Mouse (Mus musculus) intestine, embryonic 14.5 days (tissue): Measurements from ENCODE around the gene Ttn. TPM values are rescaled to one million over a fixed set of nuclear protein-coding genes. Genes with fewer than 3 reads are reported as not detected.

ENCODE experiments used
- ATAC-seq: fragments of 200-750 bp; cut with Nextera tagmentation; replicated peaks from 2 replicates; pipeline ENCODE4 v1.8.0; 2017; ENCODE audit warnings: low read depth, moderate number of reproducible peaks, moderate TSS enrichment, moderate library complexity; ENCODE audit not compliant: low FRiP score, low TSS enrichment
- DNase-seq: peaks from one replicate; pipeline ENCODE4 v3.0.0-alpha.2; 2018; ENCODE audit warnings: low spot score
- H3K27ac ChIP-seq: fragments of 300-500 bp; sonication (generic); 2 replicates; pipeline ENCODE4 v1.5.1; 2014; ENCODE audit warnings: low read depth, mild to moderate bottlenecking, control low read depth
- H3K27me3 ChIP-seq: fragments of 300-500 bp; sonication (generic); replicated peaks from 2 replicates; pipeline ENCODE4 v1.6.1; 2014; ENCODE audit warnings: low read length, control low read depth; ENCODE audit not compliant: control insufficient read depth, insufficient read depth
- H3K36me3 ChIP-seq: fragments of 300-500 bp; sonication (generic); 2 replicates; pipeline ENCODE4 v1.6.1; 2014; ENCODE audit warnings: low read length, control low read depth; ENCODE audit not compliant: control insufficient read depth, insufficient read depth
- H3K4me1 ChIP-seq: fragments of 300-500 bp; sonication (generic); replicated peaks from 2 replicates; pipeline ENCODE4 v1.6.1; 2014; ENCODE audit warnings: low read length, control low read depth, mixed read lengths; ENCODE audit not compliant: control insufficient read depth, insufficient read depth
- H3K4me2 ChIP-seq: fragments of 300-500 bp; sonication (generic); 2 replicates; pipeline ENCODE4 v1.6.1; 2014; ENCODE audit warnings: low read length
- H3K4me3 ChIP-seq: fragments of 300-500 bp; sonication (generic); 2 replicates; pipeline ENCODE4 v1.5.1; 2014; ENCODE audit warnings: low read depth, low read length, control low read depth, mixed read lengths
- H3K9ac ChIP-seq: fragments of 300-500 bp; sonication (generic); 2 replicates; pipeline ENCODE4 v1.6.1; 2014; ENCODE audit warnings: mild to moderate bottlenecking, low read length
- H3K9me3 ChIP-seq: fragments of 300-500 bp; sonication (generic); 2 replicates; pipeline ENCODE4 v1.6.1; 2016; ENCODE audit warnings: low read length, control low read depth; ENCODE audit not compliant: control insufficient read depth
- WGBS: fragments of 180-500 bp; shearing (Covaris S2); extraction: QIAGEN DNeasy Blood & Tissue Kit; methylation state at CpG from one replicate; pipeline ENCODE4 v1.1.7; 2014; 5-methylcytosine and 5-hydroxymethylcytosine counted together
- polyA plus RNA-seq: library from polyadenylated mRNA; unstranded; fragments of >200 nt; fragmentation: Nextera tagmentation; extraction: Ambion mirVana; gene quantifications from 2 replicates; pipeline ENCODE4 v1.2.1, GENCODE M21; 2014

Gene Ttn
- polyA plus RNA-seq, 1 experiment from 2014 or later, result 0.04 TPM

- ATAC-seq, result no peak
- H3K27me3 ChIP-seq, result no peaks in the 10 kb centered on the region
- peaks cover 12% of the 10 kb centered on the region for H3K36me3 ChIP-seq
- peak overlapping the region; percentile 80 for H3K4me3 ChIP-seq
- H3K4me1 ChIP-seq, result peaks cover 9% of the 10 kb centered on the region
- no peaks in the 10 kb centered on the region for H3K9me3 ChIP-seq
- 53% methylated on average over 13 of the region's 13 CpGs for WGBS
- no peak overlapping the region for H3K9ac ChIP-seq
- peak overlapping the region; percentile 41 for H3K4me2 ChIP-seq
- peak; percentile 56 for DNase-seq
- H3K27ac ChIP-seq, result no peak overlapping the region
These were observed 305.7 kb downstream of the Ttn start for GRCm38 (mm10) chr2:76676401-76677226.

- peaks cover 8% of the 10 kb centered on the region for H3K36me3 ChIP-seq
- H3K4me2 ChIP-seq, result peak overlapping the region; percentile 41
- WGBS, result 8% methylated on average over 4 of the region's 4 CpGs
- no peaks in the 10 kb centered on the region for H3K9me3 ChIP-seq
- ATAC-seq (no peak), DNase-seq (no peak)
- peaks cover 9% of the 10 kb centered on the region for H3K4me1 ChIP-seq
- H3K27me3 ChIP-seq, result no peaks in the 10 kb centered on the region
- peak overlapping the region; percentile 80 for H3K4me3 ChIP-seq
- no peak overlapping the region for H3K27ac ChIP-seq
- H3K9ac ChIP-seq, result peak overlapping the region; percentile 72
These were observed 306.4 kb downstream of the Ttn start for GRCm38 (mm10) chr2:76675949-76676348.

DNA sequence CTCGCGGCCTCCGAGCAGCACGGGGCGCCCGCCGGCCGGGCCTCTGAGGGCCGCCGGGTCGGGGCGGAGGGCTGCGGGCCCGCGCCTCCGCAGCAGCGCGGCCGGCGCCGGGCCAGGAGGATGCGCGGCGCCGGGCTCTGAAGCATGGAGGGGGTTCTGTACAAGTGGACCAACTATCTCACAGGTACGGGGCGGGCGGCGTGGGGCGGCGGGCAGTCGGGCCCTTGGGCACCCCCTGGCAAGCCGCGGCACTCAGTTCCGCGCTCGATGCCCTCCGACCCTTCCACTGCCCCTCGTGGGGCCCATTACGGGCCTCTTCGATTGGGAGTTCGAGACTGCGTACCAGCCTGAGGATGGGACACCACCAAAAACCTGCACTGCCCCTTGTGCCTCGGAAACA is 306.9 kb downstream of the Ttn start:
- DNase-seq, result peak; percentile 74
- peaks cover 3% of the 10 kb centered on the region for H3K36me3 ChIP-seq
- peaks cover 9% of the 10 kb centered on the region for H3K4me1 ChIP-seq
- H3K9me3 ChIP-seq, result no peaks in the 10 kb centered on the region
- H3K4me2 ChIP-seq, result peak overlapping the region; percentile 41
- H3K9ac ChIP-seq, result peak overlapping the region; percentile 72
- peak overlapping the region; percentile 82 for H3K27ac ChIP-seq
- peak; percentile 64 for ATAC-seq
- H3K4me3 ChIP-seq, result peak overlapping the region; percentile 80
- H3K27me3 ChIP-seq, result no peaks in the 10 kb centered on the region
- 3% methylated on average over 22 of the region's 44 CpGs for WGBS

DNA sequence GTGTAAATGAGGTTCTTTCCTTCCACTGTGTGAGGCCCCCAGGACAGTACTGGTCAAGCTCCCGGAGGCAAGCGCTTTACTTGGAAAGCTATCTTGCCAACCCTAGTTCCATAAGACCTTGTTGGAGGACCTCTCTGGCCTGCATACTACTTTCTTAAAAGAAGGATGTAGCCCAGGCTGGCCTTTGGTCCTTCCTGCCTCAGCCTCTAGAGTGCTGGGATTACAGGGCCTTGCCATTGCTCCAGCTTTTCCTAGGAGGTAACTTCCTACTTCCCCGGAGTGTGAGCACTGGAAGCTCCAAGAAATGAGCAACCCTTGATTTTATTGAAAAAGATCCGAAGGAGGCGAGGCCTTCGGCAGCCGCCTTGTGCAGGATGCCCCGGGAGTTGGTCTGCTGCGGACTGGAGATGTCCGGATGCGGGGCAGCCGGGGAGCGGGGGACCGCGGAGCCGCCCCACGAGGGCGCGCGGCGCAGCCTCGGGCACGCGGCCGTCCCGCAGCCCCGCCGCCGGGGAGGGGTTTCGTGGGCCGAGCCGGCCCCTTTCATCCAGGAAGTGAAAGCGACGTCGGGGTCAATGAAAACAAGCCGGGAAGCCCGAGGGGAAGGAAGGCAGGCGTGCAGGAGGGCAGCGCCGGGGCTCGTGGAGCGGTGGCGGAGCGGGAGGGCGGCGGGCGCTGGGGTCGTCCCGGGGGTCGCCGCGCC is 307.5 kb downstream of the Ttn start, which contains the start of gene Plekha3:
TSS of gene Plekha3 (plus strand) at position 557 of the 703 bp plus-strand sequence.
- peak within 1 kb of the TSS; percentile 41 for H3K4me2 ChIP-seq

GRCm38 (mm10) chr2:76673472-76674081 is 308.8 kb downstream of the Ttn start:
- no peaks in the 10 kb centered on the region for H3K27me3 ChIP-seq
- H3K9ac ChIP-seq, result no peak overlapping the region
- no peak for ATAC-seq
- DNase-seq, result no peak
- H3K36me3 ChIP-seq, result peaks cover 9% of the 10 kb centered on the region
- peak overlapping the region; percentile 82; the same call in 1 of the 2 replicates for H3K27ac ChIP-seq
- H3K4me3 ChIP-seq, result peak overlapping the region; percentile 55
- H3K4me2 ChIP-seq, result peak overlapping the region; percentile 79
- H3K4me1 ChIP-seq, result peaks cover 9% of the 10 kb centered on the region
- no peaks in the 10 kb centered on the region for H3K9me3 ChIP-seq
- whole genome bisulfite sequencing, result 45% methylated on average over 7 of the region's 7 CpGs

More for the DNA sequence above, 307.5 kb downstream of the Ttn start, which contains the start of gene Plekha3:
- no peaks in the 10 kb centered on the region for H3K27me3 ChIP-seq
- peak within 1 kb of the TSS; percentile 72 for H3K9ac ChIP-seq
- no peaks in the 10 kb centered on the region for H3K9me3 ChIP-seq
- H3K36me3 ChIP-seq, result no peaks in the 10 kb centered on the region
- DNase-seq (peak; percentile 87), ATAC-seq (peak; percentile 79)
- peak within 1 kb of the TSS; percentile 82 for H3K27ac ChIP-seq
- H3K4me1 ChIP-seq, result peaks cover 9% of the 10 kb centered on the region
- peak within 1 kb of the TSS; percentile 80 for H3K4me3 ChIP-seq
- WGBS, result 4% methylated on average over 49 of the region's 52 CpGs

DNA sequence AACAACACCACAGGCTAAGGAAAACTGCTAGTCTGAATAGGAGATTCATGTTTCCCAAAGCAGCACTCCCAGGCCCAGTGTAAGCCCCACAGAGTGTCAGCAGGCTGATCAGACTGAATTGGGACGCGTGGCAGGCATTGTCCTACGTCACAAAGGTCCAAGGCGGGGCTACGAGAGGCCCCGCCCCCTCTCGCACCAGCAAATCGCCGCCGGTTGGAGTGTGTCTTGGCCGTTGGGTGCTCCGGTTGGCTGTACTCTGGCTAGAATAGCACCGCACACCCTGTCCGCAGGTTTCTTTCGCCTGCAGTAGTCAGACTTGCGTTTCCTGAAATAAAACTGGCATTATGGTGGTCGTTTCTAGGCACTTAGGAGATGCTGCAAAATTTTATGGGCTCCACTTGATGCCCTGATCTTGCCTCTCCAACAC is 309.4 kb downstream of the Ttn start, which contains the start of gene Fkbp7:
TSS of gene Fkbp7 (minus strand) at position 151 of the 427 bp plus-strand sequence.
- DNase-seq, result peak; percentile 98
- Histone ChIP-seq H3K9ac (peak within 1 kb of the TSS; percentile 67), H3K36me3 (peaks cover 10% of the 10 kb centered on the region), H3K4me1 (peaks cover 9% of the 10 kb centered on the region), H3K27me3 (no peaks in the 10 kb centered on the region), H3K9me3 (no peaks in the 10 kb centered on the region), H3K4me2 (peak within 1 kb of the TSS; percentile 79), H3K27ac (peak within 1 kb of the TSS; percentile 82), H3K4me3 (peak within 1 kb of the TSS; percentile 55)
- ATAC-seq, result peak; percentile 89
- WGBS, result under 1% methylated on average over 17 of the region's 17 CpGs

DNA sequence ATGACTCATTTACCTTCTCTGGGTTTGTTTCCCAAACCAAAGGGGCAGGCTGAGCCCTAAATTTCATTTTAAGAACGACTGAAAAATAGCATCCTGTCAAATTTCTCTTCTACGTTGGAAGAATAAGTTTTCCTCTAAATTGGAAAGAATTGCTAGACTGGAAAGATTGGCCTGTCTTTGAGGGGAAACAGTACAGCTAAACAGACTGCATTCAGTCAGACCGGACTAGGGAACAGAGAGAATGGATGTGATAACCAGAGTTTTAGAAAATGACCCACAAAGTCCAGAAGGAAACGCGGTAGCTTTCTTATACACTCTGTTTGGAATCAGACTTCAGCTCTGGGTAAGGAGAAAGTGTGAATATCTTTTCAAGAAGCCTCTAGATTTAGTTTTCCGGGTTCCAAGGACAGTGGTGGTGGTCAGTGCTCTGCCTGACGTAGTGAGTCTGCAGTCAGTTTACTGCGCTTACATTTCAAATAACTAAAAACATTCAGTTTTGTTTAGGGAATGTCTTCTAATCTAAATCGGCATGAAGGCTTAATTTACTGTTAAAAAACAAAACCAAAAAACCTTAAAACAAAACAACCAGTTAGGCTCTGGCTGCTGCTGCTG is 310.1 kb downstream of the Ttn start:
- WGBS, result 15% methylated on average over 9 of the region's 9 CpGs
- no peak for ATAC-seq
- peak; percentile 55 for DNase-seq
- peak overlapping the region; percentile 55 for H3K4me3 ChIP-seq
- H3K4me1 ChIP-seq, result peaks cover 9% of the 10 kb centered on the region
- H3K27ac ChIP-seq, result peak overlapping the region; percentile 82
- H3K36me3 ChIP-seq, result peaks cover 14% of the 10 kb centered on the region
- H3K4me2 ChIP-seq, result peak overlapping the region; percentile 79
- H3K9me3 ChIP-seq, result no peaks in the 10 kb centered on the region
- H3K9ac ChIP-seq, result peak overlapping the region; percentile 67
- no peaks in the 10 kb centered on the region for H3K27me3 ChIP-seq

GRCm38 (mm10) chr2:76671641-76672040 is 310.7 kb downstream of the Ttn start:
- H3K4me1 ChIP-seq, result peaks cover 6% of the 10 kb centered on the region
- ATAC-seq (no peak), DNase-seq (no peak)
- H3K4me3 ChIP-seq, result peak overlapping the region; percentile 55
- H3K36me3 ChIP-seq, result peaks cover 17% of the 10 kb centered on the region
- 83% methylated on average over 6 of the region's 6 CpGs for WGBS
- H3K9me3 ChIP-seq, result no peaks in the 10 kb centered on the region
- H3K4me2 ChIP-seq, result peak overlapping the region; percentile 79
- H3K27me3 ChIP-seq, result no peaks in the 10 kb centered on the region
- H3K9ac ChIP-seq, result peak overlapping the region; percentile 67
- no peak overlapping the region for H3K27ac ChIP-seq
